Mouse (Mus musculus) cerebellum, postnatal 36 days (tissue): ENCODE data around the gene Nxf3.

Source experiments
- DNase-seq, 2 experiments: peaks; one replicate each; pipeline ENCODE4 v3.0.0; 2021 to 2022; ENCODE audit warnings: mixed read lengths in 2 of 2

Gene Nxf3

GRCm38 (mm10) chrX:136085155-136085554 is at the start of gene Nxf3:
Gene Nxf3, minus strand, starts transcription at chrX:136085255.
- DNase-seq, result no peak

- peak; percentile 56 to 64 for DNase-seq
Measured at GRCm38 (mm10) chrX:136127744-136128064, 42.6 kb upstream of the Nxf3 start.

- DNase-seq, result no peak
Measured at GRCm38 (mm10) chrX:136127038-136127743, 42.1 kb upstream of the Nxf3 start.

GRCm38 (mm10) chrX:136115419-136115961 is 30.4 kb upstream of the Nxf3 start:
- peak; percentile 60 to 70 for DNase-seq

- DNase-seq, result no peak
Measured at GRCm38 (mm10) chrX:136115015-136115414, 30.0 kb upstream of the Nxf3 start.

GRCm38 (mm10) chrX:136107942-136108341 is 22.9 kb upstream of the Nxf3 start:
- peak; percentile 65 to 73 for DNase-seq

- no peak for DNase-seq
Measured at GRCm38 (mm10) chrX:136104724-136105088, 19.7 kb upstream of the Nxf3 start.

- no peak for DNase-seq
Measured at GRCm38 (mm10) chrX:136104046-136104723, 19.1 kb upstream of the Nxf3 start.

GRCm38 (mm10) chrX:136094421-136094820 is 9.4 kb upstream of the Nxf3 start:
- DNase-seq, result no peak

GRCm38 (mm10) chrX:136092497-136093279 is 7.6 kb upstream of the Nxf3 start:
- DNase-seq, result no peak

- peak; percentile 31 to 66 for DNase-seq
Measured at GRCm38 (mm10) chrX:136068020-136068419, 17.0 kb downstream of the Nxf3 start, which contains the start of gene Bex2. Gene Bex2, minus strand, starts transcription at chrX:136068236.

- peak; percentile 28 to 29 for DNase-seq
Measured at GRCm38 (mm10) chrX:136067201-136067991, 17.7 kb downstream of the Nxf3 start.

- no peak for DNase-seq
Measured at GRCm38 (mm10) chrX:136060698-136061097, 24.4 kb downstream of the Nxf3 start.

- no peak for DNase-seq
Measured at GRCm38 (mm10) chrX:136051219-136051618, 33.8 kb downstream of the Nxf3 start.

- DNase-seq, result peak; percentile 57 to 72
Measured at GRCm38 (mm10) chrX:136047528-136047927, 37.5 kb downstream of the Nxf3 start.

- DNase-seq, result no peak
Measured at GRCm38 (mm10) chrX:136043726-136044125, 41.3 kb downstream of the Nxf3 start.

- DNase-seq, result peak; percentile 51 to 56
Measured at GRCm38 (mm10) chrX:136032799-136033763, 52.0 kb downstream of the Nxf3 start, which contains the start of gene Arxes1. Gene Arxes1, plus strand, starts transcription at chrX:136033367.

- no peak for DNase-seq
Measured at GRCm38 (mm10) chrX:136030331-136030730, 54.7 kb downstream of the Nxf3 start.
